In genomic region chr7:68225427-68226054, GRCm38 (mm10) we compare ENCODE assay signal across 18 mouse cellular contexts. TPM values are rescaled to one million over a fixed set of nuclear protein-coding genes. Genes with fewer than 3 reads are reported as not detected.
A peak's percentile ranks its signal among the peaks of the same experiment; 100 is the strongest.
DNase-seq lines count a peak whose midpoint lies in the region; ATAC-seq lines count a peak whose summit lies in the region.
"Had no signal": no experiment of that assay in that cellular context is flagged by ENCODE, and none has a peak within 500 bp of the region (broad histone marks: within the 10 kb centered on the region; RNA-seq: fewer than 3 reads in every experiment).

No protein-coding gene starts in this region.

- peak; percentile 93 for ATAC-seq in CD4-positive, CD25-positive, alpha-beta regulatory T cell, adult 4 months
- ATAC-seq: hindbrain, embryonic 16.5 days had no signal

- intact Hi-C loops in left cerebral cortex, postnatal 14 days (cut with DNase I): no loop called here

- DNase-seq in cerebellum, postnatal 14 days: peak; percentile 56 to 60
- DNase-seq in cerebellum, adult 9-10 months: no peak
- DNase-seq in left cerebral cortex, postnatal 14 days (ENCODE audit: low spot score in 2 of 2): peak; percentile 33 to 46
- no peak for DNase-seq in left cerebral cortex, adult 11 months (ENCODE audit: low spot score)
- peak; percentile 64 for DNase-seq in induced T-regulatory cell, adult 2 months (ENCODE audit: low read depth)
- no peak for DNase-seq in adrenal gland, postnatal 10 days
- DNase-seq in adrenal gland, postnatal 25 days: no peak
- DNase-seq: heart, postnatal 10 days; kidney, postnatal 10 days; lung, postnatal 14 days; spleen, adult 18-20 months; thymus, adult 2 months had no signal

RNA-seq across cellular contexts. Expression of gene Pgpep1l, which starts 38.5 kb away (rescaled TPM):
- total RNA-seq in left cerebral cortex, postnatal 14 days (2021): under 1 TPM in 1 of 2 experiments, not detected in 1; 0.44 TPM
- polyA plus RNA-seq in CD4-positive, CD25-positive, alpha-beta regulatory T cell, adult 4 months (2017; shearing (Covaris generic)): 1 to 10 TPM; 6.2 to 6.6 TPM
- total RNA-seq in adrenal gland, postnatal 10 days (2021): 1 to 10 TPM in 1 of 2 experiments, under 1 TPM in 1; 0.48 to 1.2 TPM
- total RNA-seq in adrenal gland, postnatal 25 days (2021): not detected in 2 replicates
- total RNA-seq: heart, postnatal 10 days; midbrain, postnatal 0 days had no signal
- polyA plus RNA-seq: C2C12; gonadal fat pad, adult 2 months; hindbrain, embryonic 16.5 days; liver, embryonic 11.5 days; midbrain, postnatal 0 days had no signal

RNA-seq across cellular contexts. Expression of gene Fam169b, which starts 48.1 kb away (rescaled TPM):
- total RNA-seq in left cerebral cortex, postnatal 14 days (2021): 1 to 10 TPM in 1 of 2 experiments, under 1 TPM in 1; 0.42 to 1.1 TPM
- 100 to 1,000 TPM; 124 to 148 TPM for polyA plus RNA-seq in CD4-positive, CD25-positive, alpha-beta regulatory T cell, adult 4 months (2017; shearing (Covaris generic))
- total RNA-seq in adrenal gland, postnatal 10 days (2021): 1 to 10 TPM; 1.9 to 2.0 TPM
- total RNA-seq in adrenal gland, postnatal 25 days (2021): 0.81 TPM in 1 of 2 replicates, not detected in the other
- total RNA-seq: midbrain, postnatal 0 days had no signal
- polyA plus RNA-seq: hindbrain, embryonic 16.5 days; midbrain, postnatal 0 days had no signal

Comparison
In these comparisons a context has a peak if more than half of its experiments do, and no peak if none do; other contexts are left out.
1. DNase-seq: peak in cerebellum, postnatal 14 days (2 of 2), left cerebral cortex, postnatal 14 days (2 of 2) and induced T-regulatory cell, adult 2 months (single experiment); none in cerebellum, adult 9-10 months (single experiment), left cerebral cortex, adult 11 months (single experiment), adrenal gland, postnatal 10 days (single experiment) and adrenal gland, postnatal 25 days (single experiment).